Mouse (Mus musculus) hindbrain, postnatal 0 days (tissue): ENCODE measurements at regions not wholly inside any gene's neighbourhood (a gene's known extent, or its start where the extent isn't known, plus 50 kb on each side); places are given as distances from the start of the nearest gene placed in this dataset.
A peak's percentile ranks its signal among the peaks of the same experiment; 100 is the strongest.
"Not testable (repeated sequence)": the region's sequence is repeated elsewhere in the genome, so short reads cannot be mapped to it uniquely, and the experiment has no call there.

Experiments
- ATAC-seq: fragments of 200-750 bp; cut with Nextera tagmentation; 2 replicates; pipeline ENCODE4 v1.8.0; 2017; ENCODE audit warnings: mild to moderate bottlenecking, moderate TSS enrichment, moderate library complexity
- DNase-seq: peaks from one replicate; pipeline ENCODE4 v3.0.0-alpha.2; 2015; ENCODE audit warnings: low spot score
- H3K27ac ChIP-seq: fragments of 300-500 bp; sonication (generic); 2 replicates; pipeline ENCODE4 v1.5.1; 2014; ENCODE audit warnings: mild to moderate bottlenecking
- H3K27me3 ChIP-seq: fragments of 300-500 bp; sonication (generic); 2 replicates; pipeline ENCODE4 v1.6.1; 2014; ENCODE audit warnings: low read length, mixed read lengths; ENCODE audit not compliant: insufficient read depth
- H3K36me3 ChIP-seq: fragments of 300-500 bp; sonication (generic); 2 replicates; pipeline ENCODE4 v1.6.1; 2014; ENCODE audit warnings: low read length, mixed read lengths; ENCODE audit not compliant: insufficient read depth
- H3K4me1 ChIP-seq: fragments of 300-500 bp; sonication (generic); 2 replicates; pipeline ENCODE4 v1.6.1; 2014; ENCODE audit warnings: antibody characterized with exemption, low read length, mixed read lengths; ENCODE audit not compliant: insufficient read depth
- H3K4me2 ChIP-seq: fragments of 300-500 bp; sonication (generic); 2 replicates; pipeline ENCODE4 v1.6.1; 2014; ENCODE audit warnings: low read depth, mild to moderate bottlenecking, low read length, moderate library complexity, mixed read lengths
- H3K4me3 ChIP-seq: fragments of 300-500 bp; sonication (generic); 2 replicates; pipeline ENCODE4 v1.5.1; 2014; ENCODE audit warnings: low read length
- H3K9ac ChIP-seq: fragments of 300-500 bp; sonication (generic); replicated peaks from 2 replicates; pipeline ENCODE4 v1.6.1; 2014; ENCODE audit warnings: mild to moderate bottlenecking, low read length, moderate library complexity, mixed read lengths
- H3K9me3 ChIP-seq: fragments of 300-500 bp; sonication (generic); 2 replicates; pipeline ENCODE4 v1.6.1; 2016; ENCODE audit warnings: low read length, mixed read lengths
- CTCF ChIP-seq: IDR thresholded peaks from 2 replicates; pipeline ENCODE4 v1.5.1; 2016; ENCODE audit warnings: antibody characterized with exemption, control low read depth, low read depth
- WGBS: fragments of 180-500 bp; shearing (Covaris S2); extraction: QIAGEN DNeasy Blood & Tissue Kit; methylation state at CpG from one replicate; pipeline ENCODE4 v1.1.7; 2014; 5-methylcytosine and 5-hydroxymethylcytosine counted together

DNA sequence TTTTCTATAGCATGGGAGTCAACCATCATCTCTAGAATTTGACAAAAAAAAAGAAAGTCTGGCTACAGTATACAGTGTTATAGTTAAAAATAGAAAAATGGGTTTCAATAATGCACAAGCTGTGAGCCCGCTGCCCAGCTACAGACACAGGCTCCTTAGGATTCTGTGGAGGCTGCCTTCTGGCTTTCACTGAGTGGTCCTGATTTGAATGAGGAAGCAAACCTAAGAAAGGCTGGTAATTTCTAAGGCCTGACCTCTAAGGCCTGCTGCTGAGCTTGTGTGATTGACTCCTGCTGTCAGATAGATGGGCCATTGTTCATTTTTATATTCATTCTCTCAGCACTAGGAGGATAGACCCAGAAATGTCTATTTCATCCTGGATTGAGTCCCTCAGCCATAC lies 67.7 kb downstream of the Alg10b start:
- H3K9me3 ChIP-seq: no peaks in the 10 kb centered on the region
- DNase-seq: peak; percentile 17
- H3K4me2 ChIP-seq: no peak overlapping the region
- no peak overlapping the region for H3K9ac ChIP-seq
- H3K4me3 ChIP-seq: no peak overlapping the region
- no peak overlapping the region for H3K27ac ChIP-seq
- TF ChIP-seq CTCF: no peak
- no peaks in the 10 kb centered on the region for H3K36me3 ChIP-seq
- 42% methylated on average over 1 of the region's 1 CpGs for WGBS
- H3K4me1 ChIP-seq: no peaks in the 10 kb centered on the region
- H3K27me3 ChIP-seq: no peaks in the 10 kb centered on the region
- peak; percentile 55; the same call in 1 of the 2 replicates for ATAC-seq

DNA sequence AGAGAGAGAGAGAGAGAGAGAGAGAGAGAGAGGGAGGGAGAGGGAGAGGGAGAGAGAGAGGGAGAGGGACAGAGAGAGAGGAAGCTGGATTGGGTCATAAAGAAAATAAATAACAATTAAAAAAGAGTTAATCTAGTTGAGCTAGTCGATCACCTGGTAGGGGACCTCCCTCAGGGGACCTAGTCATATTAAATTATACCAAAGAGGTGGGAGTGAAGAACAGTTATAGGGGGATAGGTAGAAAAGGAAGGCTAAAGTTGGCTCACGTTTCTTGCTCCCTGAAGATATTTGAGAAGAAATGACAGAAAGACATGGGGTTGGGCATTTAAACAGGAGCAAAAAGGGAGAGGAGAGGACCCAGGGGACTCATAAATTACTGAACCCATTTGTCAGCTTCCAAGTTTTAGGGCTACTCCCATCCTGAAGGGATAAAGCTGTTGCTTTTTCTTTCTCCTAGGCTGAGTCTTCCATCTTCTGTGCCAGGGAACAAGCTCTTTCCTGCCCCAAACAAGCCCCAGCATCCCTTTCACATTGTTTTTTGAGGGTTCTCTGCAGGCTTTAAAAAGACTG lies 70.3 kb downstream of the Alg10b start:
- DNase-seq (no peak), ATAC-seq (no peak)
- H3K4me1 ChIP-seq: no peaks in the 10 kb centered on the region
- H3K4me3 ChIP-seq: no peak overlapping the region
- no peak for TF ChIP-seq CTCF
- no peak overlapping the region for H3K27ac ChIP-seq
- H3K9me3 ChIP-seq: no peaks in the 10 kb centered on the region
- H3K36me3 ChIP-seq: no peaks in the 10 kb centered on the region
- no peak overlapping the region for H3K9ac ChIP-seq
- 59% methylated on average over 2 of the region's 2 CpGs for whole genome bisulfite sequencing
- no peaks in the 10 kb centered on the region for H3K27me3 ChIP-seq
- H3K4me2 ChIP-seq: no peak overlapping the region

DNA sequence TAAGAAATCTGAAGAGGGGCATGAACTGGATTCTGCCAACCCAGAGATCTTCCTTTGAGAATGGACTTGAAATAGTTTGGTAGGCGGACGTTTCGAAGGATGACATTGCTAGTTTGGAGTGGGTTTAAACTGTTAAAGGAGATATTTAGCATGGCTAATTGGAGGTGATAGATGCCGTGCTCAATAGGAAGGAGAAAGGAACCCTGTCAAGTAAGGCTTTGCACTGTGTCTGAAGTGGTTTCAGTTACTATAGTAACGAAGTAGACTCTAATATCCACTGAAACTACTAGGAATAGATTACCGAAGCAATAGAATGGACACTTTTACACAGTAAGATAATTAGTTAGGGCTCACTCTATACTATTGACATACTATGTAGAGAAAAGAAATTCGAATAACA lies 74.5 kb downstream of the Alg10b start:
- Histone ChIP-seq H3K4me3 (no peak overlapping the region), H3K9me3 (no peaks in the 10 kb centered on the region), H3K4me2 (no peak overlapping the region), H3K27me3 (no peaks in the 10 kb centered on the region), H3K27ac (no peak overlapping the region), H3K9ac (no peak overlapping the region), H3K4me1 (no peaks in the 10 kb centered on the region), H3K36me3 (no peaks in the 10 kb centered on the region)
- ATAC-seq (no peak), DNase-seq (no peak)
- 51% methylated on average over 7 of the region's 7 CpGs for WGBS
- no peak for TF ChIP-seq CTCF

DNA sequence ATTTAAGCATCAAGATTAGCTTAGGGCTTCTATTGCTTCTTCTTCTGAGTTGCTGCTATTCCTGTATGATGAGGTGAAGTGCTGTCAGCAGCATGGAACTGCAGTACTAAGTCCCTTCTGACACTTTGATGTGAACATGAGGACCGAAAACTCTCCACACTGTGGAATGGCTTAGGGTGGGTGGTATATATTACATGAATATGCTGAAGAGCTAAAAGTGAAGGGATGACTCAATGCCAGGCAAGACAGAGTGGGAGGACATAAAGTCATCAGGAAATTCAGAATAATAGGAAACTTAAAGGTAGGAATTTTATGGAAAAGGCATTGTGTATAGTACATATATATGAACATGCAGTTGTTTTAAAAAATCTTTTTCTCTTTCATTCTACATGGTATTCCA lies 79.3 kb downstream of the Alg10b start:
- Histone ChIP-seq H3K27me3 (no peaks in the 10 kb centered on the region), H3K4me1 (no peaks in the 10 kb centered on the region), H3K9ac (no peak overlapping the region), H3K9me3 (no peaks in the 10 kb centered on the region), H3K36me3 (no peaks in the 10 kb centered on the region), H3K4me2 (no peak overlapping the region), H3K4me3 (no peak overlapping the region), H3K27ac (no peak overlapping the region)
- TF ChIP-seq CTCF: no peak
- WGBS: 98% methylated on average over 1 of the region's 1 CpGs
- DNase-seq (no peak), ATAC-seq (no peak)

DNA sequence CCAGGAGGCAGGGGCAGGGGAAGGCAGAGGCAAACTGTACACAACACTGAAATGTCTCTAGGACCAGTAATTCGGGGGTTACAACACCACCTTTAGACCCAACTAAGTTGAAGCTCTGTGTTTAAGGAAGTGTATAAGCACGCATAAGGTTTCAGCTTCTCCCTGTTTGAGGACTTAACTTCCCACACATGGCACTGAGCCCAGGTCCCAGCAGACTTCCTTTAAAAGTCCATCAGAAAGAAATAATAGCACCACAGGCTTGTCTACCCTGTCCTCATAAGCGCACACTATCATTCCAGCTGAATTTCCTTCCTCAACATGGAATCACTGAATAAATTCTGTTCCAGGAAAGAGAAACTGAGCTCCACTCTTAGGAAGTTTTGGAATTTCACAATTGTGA lies 80.9 kb downstream of the Alg10b start:
- TF ChIP-seq CTCF: no peak
- Histone ChIP-seq H3K4me1 (no peaks in the 10 kb centered on the region), H3K4me3 (no peak overlapping the region), H3K36me3 (no peaks in the 10 kb centered on the region), H3K9ac (no peak overlapping the region), H3K27ac (no peak overlapping the region), H3K9me3 (no peaks in the 10 kb centered on the region), H3K4me2 (no peak overlapping the region), H3K27me3 (no peaks in the 10 kb centered on the region)
- DNase-seq (no peak), ATAC-seq (no peak)
- 70% methylated on average over 3 of the region's 3 CpGs for WGBS

DNA sequence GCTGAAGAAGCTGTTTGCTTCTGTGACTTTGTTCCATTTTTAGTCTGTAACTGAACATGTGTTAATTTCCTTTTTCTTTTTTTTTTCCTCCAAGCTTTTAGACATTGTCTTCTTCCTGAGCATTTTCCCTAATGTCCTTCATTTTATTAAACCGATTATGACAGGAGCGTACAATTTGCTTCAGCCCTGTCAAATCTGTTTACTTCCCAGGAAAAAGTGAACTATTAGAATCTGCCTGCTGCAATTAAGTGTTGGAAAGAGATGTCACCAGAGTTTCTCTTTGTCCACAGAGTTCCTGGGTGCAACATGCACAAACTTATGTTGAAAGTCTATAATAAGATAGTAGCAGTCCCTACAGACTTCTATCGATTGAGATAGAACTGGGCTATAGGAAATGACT lies 82.8 kb downstream of the Alg10b start:
- Histone ChIP-seq H3K27me3 (no peaks in the 10 kb centered on the region), H3K4me3 (no peak overlapping the region), H3K36me3 (no peaks in the 10 kb centered on the region), H3K27ac (no peak overlapping the region), H3K9me3 (no peaks in the 10 kb centered on the region), H3K9ac (no peak overlapping the region), H3K4me2 (no peak overlapping the region), H3K4me1 (no peaks in the 10 kb centered on the region)
- WGBS: 78% methylated on average over 3 of the region's 3 CpGs
- ATAC-seq (no peak), DNase-seq (no peak)
- TF ChIP-seq CTCF: no peak

DNA sequence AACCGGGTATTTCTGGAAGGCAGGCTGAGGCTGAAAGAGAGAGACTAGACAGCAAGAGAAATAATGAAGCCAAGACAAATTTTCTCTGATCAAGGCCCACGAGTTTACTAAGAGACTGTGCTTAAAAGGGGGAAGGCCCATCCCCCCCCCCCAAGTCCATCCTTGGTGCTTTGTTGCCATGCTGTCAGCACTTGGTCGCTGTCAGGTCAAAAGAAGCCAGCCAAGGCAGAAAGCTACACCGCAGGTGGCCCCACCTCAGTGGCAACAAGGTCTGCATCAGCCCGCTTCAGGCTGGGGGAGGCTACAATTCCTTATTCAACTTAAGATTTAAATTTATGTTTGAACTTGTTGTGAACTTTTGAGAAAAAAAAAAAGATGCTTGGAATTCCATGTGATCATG lies 84.3 kb downstream of the Alg10b start:
- not testable (repeated sequence) for H3K27me3 ChIP-seq, H3K4me1 ChIP-seq, H3K4me2 ChIP-seq, H3K36me3 ChIP-seq, H3K4me3 ChIP-seq, H3K9ac ChIP-seq, H3K9me3 ChIP-seq, H3K27ac ChIP-seq, ATAC-seq, DNase-seq
- WGBS: 17% methylated on average over 5 of the region's 5 CpGs
